Mouse (Mus musculus): ENCODE measurements around the gene Pou2f3. TPM values are rescaled to one million over a fixed set of nuclear protein-coding genes. Genes with fewer than 3 reads are reported as not detected.

The Pou2f3 gene
- total and polyA plus RNA-seq, 3 experiments, result not detected

DNA sequence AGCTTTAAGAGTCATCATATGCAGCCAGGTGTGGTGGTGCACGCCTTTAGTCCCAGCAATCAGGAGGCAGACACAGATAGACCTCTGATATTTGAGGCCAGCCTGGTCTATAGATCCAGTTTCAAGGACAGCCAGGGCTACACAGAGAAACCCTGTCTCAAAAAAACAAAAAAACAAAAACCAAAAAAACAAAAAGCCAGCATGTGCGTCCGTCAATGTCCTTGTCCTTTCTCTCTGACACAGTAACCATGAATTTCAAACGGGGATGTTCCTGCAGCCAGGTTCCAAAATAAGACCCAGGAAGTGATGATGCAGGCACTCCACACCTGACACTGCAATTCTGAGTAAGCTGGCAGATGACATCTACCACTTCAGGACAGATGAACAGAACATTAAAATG is 115.3 kb downstream of the Pou2f3 start:
- Histone ChIP-seq H3K27ac (ENCODE audit: control insufficient read depth, low read depth, low read length) (no peak overlapping the region), H3K36me3 (ENCODE audit: control insufficient read depth in 1 of 2, insufficient read depth in 2 of 2, low read length in 2 of 2) (peaks cover 0 to 35% of the 10 kb centered on the region in 2 experiments; a peak in 3 of 4 replicates), H3K79me2 (ENCODE audit: control insufficient read depth, insufficient read depth, low read length, poor library complexity) (peaks cover 44% of the 10 kb centered on the region), H3K9ac (ENCODE audit: control insufficient read depth, low read depth, low read length, poor library complexity, severe bottlenecking) (no peak overlapping the region), H3K27me3 (ENCODE audit: control insufficient read depth in 1 of 2, insufficient read depth in 2 of 2, low read length in 2 of 2) (no peaks in the 10 kb centered on the region), H3K4me1 (ENCODE audit: control insufficient read depth in 1 of 2, insufficient read depth in 2 of 2, low read length in 2 of 2) (peaks cover 6 to 18% of the 10 kb centered on the region in 2 experiments), H3K4me3 (ENCODE audit: control insufficient read depth in 1 of 2, insufficient read depth in 1 of 2, low read depth in 2 of 2, low read length in 2 of 2) (no peak overlapping the region), H3K9me3 (replicated peaks; ENCODE audit: insufficient read depth, low read length) (no peaks in the 10 kb centered on the region)
- no peak for DNase-seq (ENCODE audit: low read depth, low spot score)
- TF ChIP-seq CTCF (IDR thresholded peaks at IDR 0.05 in 2 of 3, conservative IDR thresholded peaks at IDR 0.05 in 1 of 3; ENCODE audit: control insufficient read depth in 1 of 3, insufficient read depth in 1 of 3, low read depth in 2 of 3, low read length in 3 of 3, poor library complexity in 1 of 3, severe bottlenecking in 1 of 3) (no peak), BHLHE40 (IDR thresholded peaks at IDR 0.05; ENCODE audit: borderline replicate concordance, low read depth, low read length) (no peak), GABPA (IDR thresholded peaks at IDR 0.05; ENCODE audit: low read depth, low read length) (no peak), MAFK (IDR thresholded peaks at IDR 0.05; ENCODE audit: borderline replicate concordance, low read depth, low read length) (no peak), ZC3H11A (IDR thresholded peaks at IDR 0.05; ENCODE audit: low read depth, low read length) (no peak), USF2 (IDR thresholded peaks at IDR 0.05; ENCODE audit: borderline replicate concordance in 1 of 2, insufficient read depth in 1 of 2, low read depth in 1 of 2, low read length in 2 of 2) (no peak), MAZ (IDR thresholded peaks at IDR 0.05; ENCODE audit: low read depth, low read length) (no peak), MAX (IDR thresholded peaks at IDR 0.05; ENCODE audit: low read length) (no peak), UBTF (IDR thresholded peaks at IDR 0.05; ENCODE audit: borderline replicate concordance, insufficient read depth, low read depth, low read length) (no peak), CHD2 (IDR thresholded peaks at IDR 0.05; ENCODE audit: low read length) (no peak), ZNF384 (IDR thresholded peaks at IDR 0.05; ENCODE audit: low read depth, low read length) (no peak), RAD21 (IDR thresholded peaks at IDR 0.05; ENCODE audit: low read depth, low read length) (no peak), ELF1 (IDR thresholded peaks at IDR 0.05; ENCODE audit: low read depth, low read length) (no peak), NELFE (IDR thresholded peaks at IDR 0.05; ENCODE audit: low read depth, low read length) (no peak), NRF1 (IDR thresholded peaks at IDR 0.05; ENCODE audit: insufficient read depth, low read depth, low read length, poor library complexity, severe bottlenecking) (no peak), E2F4 (IDR thresholded peaks at IDR 0.05; ENCODE audit: borderline replicate concordance, low read depth, low read length) (no peak), ETS1 (IDR thresholded peaks at IDR 0.05; ENCODE audit: low read depth, low read length) (no peak), RCOR1 (IDR thresholded peaks at IDR 0.05; ENCODE audit: low read depth, low read length) (no peak), JUND (IDR thresholded peaks at IDR 0.05; ENCODE audit: low read depth, low read length) (no peak)

DNA sequence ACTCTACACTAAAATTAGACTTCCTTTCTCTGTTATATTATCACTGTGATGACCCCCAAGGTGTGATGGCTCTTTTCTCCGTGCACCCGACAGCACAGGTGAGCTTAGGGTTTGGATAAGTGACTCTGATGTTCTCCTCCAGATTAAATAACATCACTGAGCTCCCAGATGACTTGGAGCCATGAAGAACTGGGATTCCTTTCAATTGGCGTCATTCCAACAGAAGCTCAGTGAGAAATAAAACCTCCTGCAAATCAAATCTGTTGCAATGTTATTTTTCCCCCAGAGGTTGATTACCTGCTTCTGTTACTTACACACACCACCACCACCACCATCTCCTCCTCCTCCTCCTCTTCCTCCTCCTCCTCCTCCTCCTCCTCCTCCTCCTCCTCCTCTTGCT is 116.4 kb downstream of the Pou2f3 start:
- H3K36me3 ChIP-seq (ENCODE audit: control insufficient read depth in 1 of 2, insufficient read depth in 2 of 2, low read length in 2 of 2), result peaks cover 0 to 29% of the 10 kb centered on the region in 2 experiments; a peak in 3 of 4 replicates

More for the DNA sequence above, 116.4 kb downstream of the Pou2f3 start:
- Histone ChIP-seq H3K4me3 (ENCODE audit: control insufficient read depth in 1 of 2, insufficient read depth in 1 of 2, low read depth in 2 of 2, low read length in 2 of 2) (no peak overlapping the region), H3K27ac (ENCODE audit: control insufficient read depth, low read depth, low read length) (no peak overlapping the region), H3K27me3 (ENCODE audit: control insufficient read depth in 1 of 2, insufficient read depth in 2 of 2, low read length in 2 of 2) (no peaks in the 10 kb centered on the region), H3K9me3 (replicated peaks; ENCODE audit: insufficient read depth, low read length) (no peaks in the 10 kb centered on the region), H3K79me2 (ENCODE audit: control insufficient read depth, insufficient read depth, low read length, poor library complexity) (peaks cover 44% of the 10 kb centered on the region), H3K9ac (ENCODE audit: control insufficient read depth, low read depth, low read length, poor library complexity, severe bottlenecking) (no peak overlapping the region), H3K4me1 (ENCODE audit: control insufficient read depth in 1 of 2, insufficient read depth in 2 of 2, low read length in 2 of 2) (peaks cover 4 to 16% of the 10 kb centered on the region in 2 experiments; a peak in 3 of 4 replicates)
- TF ChIP-seq USF2 (IDR thresholded peaks at IDR 0.05; ENCODE audit: borderline replicate concordance in 1 of 2, insufficient read depth in 1 of 2, low read depth in 1 of 2, low read length in 2 of 2) (no peak), POLR2A (IDR thresholded peaks at IDR 0.05; ENCODE audit: control insufficient read depth in 1 of 2, insufficient read depth in 1 of 2, low read depth in 1 of 2, low read length in 2 of 2, poor library complexity in 1 of 2) (no peak), USF1 (IDR thresholded peaks at IDR 0.05; ENCODE audit: low read depth, low read length) (no peak), ZKSCAN1 (IDR thresholded peaks at IDR 0.05; ENCODE audit: low read depth, low read length) (no peak), JUND (IDR thresholded peaks at IDR 0.05; ENCODE audit: low read depth, low read length) (no peak), ELF1 (IDR thresholded peaks at IDR 0.05; ENCODE audit: low read depth, low read length) (no peak), CTCF (IDR thresholded peaks at IDR 0.05 in 2 of 3, conservative IDR thresholded peaks at IDR 0.05 in 1 of 3; ENCODE audit: control insufficient read depth in 1 of 3, insufficient read depth in 1 of 3, low read depth in 2 of 3, low read length in 3 of 3, poor library complexity in 1 of 3, severe bottlenecking in 1 of 3) (no peak), NRF1 (IDR thresholded peaks at IDR 0.05; ENCODE audit: insufficient read depth, low read depth, low read length, poor library complexity, severe bottlenecking) (no peak), KAT2A (conservative IDR thresholded peaks at IDR 0.05; ENCODE audit: low read depth, low read length) (no peak), CHD2 (IDR thresholded peaks at IDR 0.05; ENCODE audit: low read length) (no peak), TCF12 (IDR thresholded peaks at IDR 0.05; ENCODE audit: low read depth, low read length) (no peak), NELFE (IDR thresholded peaks at IDR 0.05; ENCODE audit: low read depth, low read length) (no peak)
- DNase-seq (ENCODE audit: low read depth, low spot score), result no peak

Data from MEL (cell line).